Mouse (Mus musculus) cerebellum, adult 8-10 months (tissue): ENCODE measurements around the gene Mrps12.

Source experiments
- DNase-seq: peaks from one replicate; pipeline ENCODE4 v3.0.0; 2022

Mrps12 gene

DNA sequence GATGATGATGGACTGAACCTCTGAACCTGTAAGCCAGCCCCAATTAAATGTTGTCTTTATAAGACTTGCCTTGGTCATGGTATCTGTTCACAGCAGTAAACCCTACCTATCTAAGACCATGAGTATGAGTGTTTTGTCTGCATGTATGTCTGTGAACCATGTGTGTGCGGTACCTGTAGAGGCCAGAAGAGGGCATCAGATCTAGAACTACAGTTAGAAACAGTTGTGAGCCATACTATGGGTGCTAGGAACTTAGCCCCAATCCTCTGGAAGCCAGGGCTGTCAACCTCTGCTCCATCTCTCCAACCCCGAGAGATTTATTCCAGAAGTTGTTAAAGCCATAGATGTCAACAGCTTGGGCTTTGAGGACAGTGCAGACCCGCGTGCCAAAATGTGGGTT lies 41.4 kb downstream of the Mrps12 start:
- DNase-seq = no peak

GRCm38 (mm10) chr7:28697277-28697676 lies 44.3 kb downstream of the Mrps12 start:
- DNase-seq = no peak

GRCm38 (mm10) chr7:28694966-28695511 lies 46.6 kb downstream of the Mrps12 start:
- DNase-seq = no peak

DNA sequence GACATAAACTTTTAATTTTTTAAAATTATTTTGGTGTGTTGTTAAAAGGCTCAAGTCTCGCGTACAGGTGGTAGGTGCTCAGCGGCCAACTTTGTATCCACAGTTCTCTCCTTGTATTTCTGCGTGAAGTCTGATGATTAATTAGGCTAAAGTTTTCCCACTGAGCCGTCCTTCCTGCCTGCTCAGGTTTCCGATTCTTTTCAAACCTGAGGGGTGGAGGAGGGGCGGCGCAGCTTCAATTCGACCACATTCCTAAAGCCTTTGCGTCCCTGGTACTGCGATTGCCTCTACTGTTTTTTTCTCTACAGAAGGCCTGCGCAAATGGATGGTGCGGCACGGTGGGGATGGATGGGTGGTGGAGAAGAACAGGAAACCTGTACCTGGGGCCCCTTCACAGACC lies 47.2 kb downstream of the Mrps12 start:
- DNase-seq = no peak

- peak; percentile 94 for DNase-seq
These were observed 48.2 kb downstream of the Mrps12 start for GRCm38 (mm10) chr7:28693321-28693966.

GRCm38 (mm10) chr7:28692545-28693320 lies 48.9 kb downstream of the Mrps12 start, which contains the start of gene Fbxo27:
Gene Fbxo27, plus strand, starts transcription at chr7:28692849.
- peak; percentile 10 for DNase-seq

GRCm38 (mm10) chr7:28691075-28691474 lies 50.5 kb downstream of the Mrps12 start:
- DNase-seq = no peak
